Mouse (Mus musculus): ENCODE data around the gene Taf5.

GRCm38 (mm10) chr19:47029796-47030195 is 37.8 kb upstream of the Taf5 start:
- TF ChIP-seq GATA1 (IDR thresholded peaks at IDR 0.05; ENCODE audit: borderline replicate concordance, low read length) (no peak), FLI1 (IDR thresholded peaks at IDR 0.05; ENCODE audit: low read length) (no peak)
